Mouse (Mus musculus): ENCODE results near the gene Akap11. TPM values are rescaled to one million over a fixed set of nuclear protein-coding genes. Genes with fewer than 3 reads are reported as not detected.

The Akap11 gene
- polyA plus RNA-seq, 1 experiment = 9.0 TPM

DNA sequence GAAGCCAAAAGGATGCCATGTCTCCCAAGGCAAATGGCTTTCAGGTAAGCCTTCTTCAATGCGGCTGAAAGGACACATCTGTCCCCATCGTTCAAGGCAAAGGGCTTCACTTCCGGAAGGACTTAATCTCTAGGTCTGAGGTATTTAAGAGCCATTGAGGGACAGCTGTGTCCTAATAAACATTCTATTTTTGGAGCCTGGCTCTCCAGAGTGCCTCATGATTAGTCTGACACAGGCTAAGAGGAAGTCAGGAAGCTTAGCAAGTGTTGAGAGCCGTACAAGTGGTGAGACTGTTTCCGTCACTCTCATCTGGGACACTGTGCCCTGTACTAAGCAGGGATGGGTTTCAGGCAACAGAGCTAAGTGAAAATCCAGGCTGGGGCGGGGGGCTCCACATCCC, 12.2 kb upstream of the Akap11 start:
- Histone ChIP-seq H3ac (ENCODE audit: control insufficient read depth, insufficient read length, low read depth) (no peak overlapping the region), H3K79me2 (ENCODE audit: control insufficient read depth, insufficient read depth) (no peaks in the 10 kb centered on the region), H3K27me3 (ENCODE audit: control insufficient read depth, insufficient read depth, insufficient read length) (no peaks in the 10 kb centered on the region), H3K4me3 (ENCODE audit: insufficient read depth, poor library complexity, severe bottlenecking) (no peak overlapping the region), H3K79me3 (ENCODE audit: low read depth) (no peaks in the 10 kb centered on the region), H3K36me3 (ENCODE audit: control insufficient read depth, insufficient read depth) (no peaks in the 10 kb centered on the region)
- no peak for TF ChIP-seq FOSL1 (IDR thresholded peaks at IDR 0.05; ENCODE audit: insufficient read depth, low read length, poor library complexity, severe bottlenecking)
- no peak for TF ChIP-seq CTCF (IDR thresholded peaks at IDR 0.05; ENCODE audit: control insufficient read depth, insufficient read depth, insufficient read length)
- TF ChIP-seq MYOG (IDR thresholded peaks at IDR 0.05; ENCODE audit: control insufficient read depth, extremely low read depth, insufficient read length) = no peak
- TF ChIP-seq MYOD1 (IDR thresholded peaks at IDR 0.05; ENCODE audit: control insufficient read depth, insufficient read length, low read depth) = no peak
- no peak for TF ChIP-seq USF1 (IDR thresholded peaks at IDR 0.05; ENCODE audit: low read depth)
- TF ChIP-seq CEBPB (IDR thresholded peaks at IDR 0.05; ENCODE audit: low read depth) = no peak

DNA sequence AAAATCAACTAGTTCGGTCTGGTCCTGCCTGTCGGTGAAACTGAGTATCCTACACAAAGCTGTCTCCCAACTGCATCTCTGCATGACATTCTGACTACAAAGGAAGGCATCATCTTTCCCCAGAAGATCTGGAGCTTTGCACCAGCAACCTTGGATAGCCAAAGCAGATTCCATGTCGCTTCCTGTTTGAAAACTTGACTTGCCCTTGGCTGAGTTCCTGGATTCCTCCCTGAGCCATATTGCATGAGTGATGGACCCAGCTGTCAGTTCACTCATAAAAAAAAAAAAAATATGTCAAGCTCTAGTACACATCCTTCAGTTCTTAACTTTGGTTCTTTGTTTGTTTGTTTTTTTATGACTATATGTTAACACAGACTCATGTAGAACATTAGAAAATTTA, 4.7 kb upstream of the Akap11 start:
- H3K36me3 ChIP-seq (ENCODE audit: control insufficient read depth, insufficient read depth) = no peaks in the 10 kb centered on the region
- peaks cover 3% of the 10 kb centered on the region for H3K79me2 ChIP-seq (ENCODE audit: control insufficient read depth, insufficient read depth)
- no peaks in the 10 kb centered on the region for H3K27me3 ChIP-seq (ENCODE audit: control insufficient read depth, insufficient read depth, insufficient read length)
- no peak overlapping the region for H3ac ChIP-seq (ENCODE audit: control insufficient read depth, insufficient read length, low read depth)
- no peaks in the 10 kb centered on the region for H3K79me3 ChIP-seq (ENCODE audit: low read depth)
- no peak overlapping the region for H3K4me3 ChIP-seq (ENCODE audit: insufficient read depth, poor library complexity, severe bottlenecking)
- TF ChIP-seq USF1 (IDR thresholded peaks at IDR 0.05; ENCODE audit: low read depth) = no peak
- TF ChIP-seq MYOG (IDR thresholded peaks at IDR 0.05; ENCODE audit: control insufficient read depth, extremely low read depth, insufficient read length) = no peak
- TF ChIP-seq MYOD1 (IDR thresholded peaks at IDR 0.05; ENCODE audit: control insufficient read depth, insufficient read length, low read depth) = peak; percentile 15

DNA sequence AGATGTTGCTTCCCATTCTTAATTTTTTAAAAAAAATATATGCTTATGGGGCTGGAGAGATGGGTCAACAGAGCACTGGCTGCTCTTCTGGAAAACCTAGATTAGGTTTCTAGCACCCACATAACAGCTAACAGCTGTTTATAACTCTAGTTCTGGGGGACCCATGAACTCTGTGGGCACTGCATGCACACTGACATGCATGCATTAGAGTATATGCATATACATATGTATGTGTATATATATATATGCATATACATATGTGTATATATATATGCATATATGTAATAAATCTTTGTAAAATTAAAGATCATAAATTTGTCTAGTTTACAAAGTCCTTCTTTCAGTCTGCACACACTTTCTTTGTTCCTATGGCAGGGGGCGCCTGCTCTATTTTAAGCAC, 3.2 kb upstream of the Akap11 start:
- peaks cover 18% of the 10 kb centered on the region for H3K79me2 ChIP-seq (ENCODE audit: control insufficient read depth, insufficient read depth)
- H3K79me3 ChIP-seq (ENCODE audit: low read depth) = peaks cover 11% of the 10 kb centered on the region
- no peak overlapping the region for H3ac ChIP-seq (ENCODE audit: control insufficient read depth, insufficient read length, low read depth)
- H3K4me3 ChIP-seq (ENCODE audit: insufficient read depth, poor library complexity, severe bottlenecking) = no peak overlapping the region
- TF ChIP-seq FOSL1 (IDR thresholded peaks at IDR 0.05; ENCODE audit: insufficient read depth, low read length, poor library complexity, severe bottlenecking) (no peak), CEBPB (IDR thresholded peaks at IDR 0.05; ENCODE audit: low read depth) (no peak), MAX (IDR thresholded peaks at IDR 0.05) (no peak)
- no peaks in the 10 kb centered on the region for H3K36me3 ChIP-seq (ENCODE audit: control insufficient read depth, insufficient read depth)
- no peaks in the 10 kb centered on the region for H3K27me3 ChIP-seq (ENCODE audit: control insufficient read depth, insufficient read depth, insufficient read length)

GRCm38 (mm10) chr14:78538572-78539320, 2.1 kb upstream of the Akap11 start:
- Histone ChIP-seq H3K79me3 (ENCODE audit: low read depth) (peaks cover 21% of the 10 kb centered on the region), H3K27me3 (ENCODE audit: control insufficient read depth, insufficient read depth, insufficient read length) (no peaks in the 10 kb centered on the region), H3K4me3 (ENCODE audit: insufficient read depth, poor library complexity, severe bottlenecking) (no peak overlapping the region), H3ac (ENCODE audit: control insufficient read depth, insufficient read length, low read depth) (no peak overlapping the region), H3K36me3 (ENCODE audit: control insufficient read depth, insufficient read depth) (no peaks in the 10 kb centered on the region), H3K79me2 (ENCODE audit: control insufficient read depth, insufficient read depth) (peaks cover 28% of the 10 kb centered on the region)
- TF ChIP-seq MAX (IDR thresholded peaks at IDR 0.05) (no peak), USF1 (IDR thresholded peaks at IDR 0.05; ENCODE audit: low read depth) (no peak), MYOG (IDR thresholded peaks at IDR 0.05; ENCODE audit: control insufficient read depth, extremely low read depth, insufficient read length) (no peak), CTCF (IDR thresholded peaks at IDR 0.05; ENCODE audit: control insufficient read depth, insufficient read depth, insufficient read length) (no peak), FOSL1 (IDR thresholded peaks at IDR 0.05; ENCODE audit: insufficient read depth, low read length, poor library complexity, severe bottlenecking) (no peak), CEBPB (IDR thresholded peaks at IDR 0.05; ENCODE audit: low read depth) (no peak), MYOD1 (IDR thresholded peaks at IDR 0.05; ENCODE audit: control insufficient read depth, insufficient read length, low read depth) (no peak)

- Histone ChIP-seq H3ac (ENCODE audit: control insufficient read depth, insufficient read length, low read depth) (no peak overlapping the region), H3K36me3 (ENCODE audit: control insufficient read depth, insufficient read depth) (no peaks in the 10 kb centered on the region), H3K79me3 (ENCODE audit: low read depth) (peaks cover 32% of the 10 kb centered on the region), H3K27me3 (ENCODE audit: control insufficient read depth, insufficient read depth, insufficient read length) (no peaks in the 10 kb centered on the region), H3K4me3 (ENCODE audit: insufficient read depth, poor library complexity, severe bottlenecking) (no peak overlapping the region), H3K79me2 (ENCODE audit: control insufficient read depth, insufficient read depth) (peaks cover 40% of the 10 kb centered on the region)
- no peak for TF ChIP-seq USF1 (IDR thresholded peaks at IDR 0.05; ENCODE audit: low read depth)
- no peak for TF ChIP-seq CTCF (IDR thresholded peaks at IDR 0.05; ENCODE audit: control insufficient read depth, insufficient read depth, insufficient read length)
- no peak for TF ChIP-seq MYOD1 (IDR thresholded peaks at IDR 0.05; ENCODE audit: control insufficient read depth, insufficient read length, low read depth)
- TF ChIP-seq CEBPB (IDR thresholded peaks at IDR 0.05; ENCODE audit: low read depth) = no peak
- no peak for TF ChIP-seq MAX (IDR thresholded peaks at IDR 0.05)
- TF ChIP-seq MYOG (IDR thresholded peaks at IDR 0.05; ENCODE audit: control insufficient read depth, extremely low read depth, insufficient read length) = no peak
- TF ChIP-seq FOSL1 (IDR thresholded peaks at IDR 0.05; ENCODE audit: insufficient read depth, low read length, poor library complexity, severe bottlenecking) = no peak
Observed at GRCm38 (mm10) chr14:78537551-78537950, 943 bp upstream of the Akap11 start.

GRCm38 (mm10) chr14:78535366-78535765, 1.2 kb downstream of the Akap11 start:
- TF ChIP-seq MYOG (IDR thresholded peaks at IDR 0.05; ENCODE audit: control insufficient read depth, extremely low read depth, insufficient read length) = no peak
- no peak for TF ChIP-seq CTCF (IDR thresholded peaks at IDR 0.05; ENCODE audit: control insufficient read depth, insufficient read depth, insufficient read length)
- no peak for TF ChIP-seq CEBPB (IDR thresholded peaks at IDR 0.05; ENCODE audit: low read depth)
- no peaks in the 10 kb centered on the region for H3K36me3 ChIP-seq (ENCODE audit: control insufficient read depth, insufficient read depth)
- peak overlapping the region; percentile 68 for H3K4me3 ChIP-seq (ENCODE audit: insufficient read depth, poor library complexity, severe bottlenecking)
- H3K27me3 ChIP-seq (ENCODE audit: control insufficient read depth, insufficient read depth, insufficient read length) = no peaks in the 10 kb centered on the region
- peaks cover 62% of the 10 kb centered on the region for H3K79me2 ChIP-seq (ENCODE audit: control insufficient read depth, insufficient read depth)
- no peak overlapping the region for H3ac ChIP-seq (ENCODE audit: control insufficient read depth, insufficient read length, low read depth)
- H3K79me3 ChIP-seq (ENCODE audit: low read depth) = peaks cover 51% of the 10 kb centered on the region

All from C2C12 (cell line).